In the genomic region with DNA sequence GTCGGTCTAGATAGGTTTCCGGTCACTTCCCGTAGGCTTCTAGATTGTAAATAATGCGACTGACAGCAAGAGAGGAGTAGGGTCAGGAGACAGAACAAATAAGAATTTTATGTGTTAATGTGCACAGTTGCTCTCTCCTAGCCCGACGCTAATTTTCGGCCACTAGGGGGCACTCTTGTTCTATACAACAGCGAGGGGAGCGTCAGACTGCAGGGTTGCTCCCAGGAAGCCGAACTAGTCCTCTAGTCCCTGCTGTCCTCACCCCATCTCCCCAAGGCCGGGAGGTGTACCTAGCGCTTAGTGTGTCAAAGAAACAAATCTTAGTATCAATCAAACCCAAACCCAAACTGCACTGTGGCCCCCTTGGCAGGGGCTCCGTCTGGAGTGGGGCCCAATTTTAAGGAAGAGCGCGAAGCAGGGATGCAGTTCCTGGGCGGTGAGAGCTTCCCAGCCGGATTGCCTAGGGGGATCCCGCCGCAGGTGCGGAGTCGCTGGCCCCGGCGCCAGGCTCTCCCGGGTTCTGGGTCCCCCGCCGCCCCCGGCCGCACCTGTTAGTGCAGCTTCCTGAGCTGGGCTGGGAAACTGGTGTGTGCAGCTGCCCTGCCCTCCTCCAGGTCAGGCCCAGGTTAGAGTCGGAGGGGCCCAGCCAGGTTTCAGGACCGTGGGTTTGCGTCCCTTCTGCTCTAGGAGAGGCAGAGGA, we compare ENCODE assay signal across 8 mouse cellular contexts. TPM values are rescaled to one million over a fixed set of nuclear protein-coding genes. Genes with fewer than 3 reads are reported as not detected.
DNase-seq lines count a peak whose midpoint lies in the region; ATAC-seq and TF ChIP-seq lines count a peak whose summit lies in the region.

No protein-coding gene starts in this region.

- no peaks in the 10 kb centered on the region for H3K9me3 ChIP-seq in ES-E14 (ENCODE audit: control insufficient read depth, insufficient read depth, low read depth, low read length)
- H3K9me3 ChIP-seq in forebrain, embryonic 14.5 days (replicated peaks; ENCODE audit: control insufficient read depth, low read length): no peaks in the 10 kb centered on the region
- no peaks in the 10 kb centered on the region for H3K9me3 ChIP-seq in liver, postnatal 0 days (ENCODE audit: low read length)
- no peaks in the 10 kb centered on the region for H3K9me3 ChIP-seq in neural tube, embryonic 14.5 days (ENCODE audit: control insufficient read depth, low read length)

- peak overlapping the region; percentile 57 to 74 for H3K4me3 ChIP-seq in ES-E14 (ENCODE audit: insufficient read depth in 1 of 2, low read depth in 1 of 2, low read length in 2 of 2, poor library complexity in 1 of 2, severe bottlenecking in 1 of 2)
- H3K4me3 ChIP-seq in forebrain, embryonic 14.5 days (ENCODE audit: low read depth, low read length): peak overlapping the region; percentile 37
- H3K4me3 ChIP-seq in liver, postnatal 0 days (ENCODE audit: low read depth, low read length): peak overlapping the region; percentile 27
- H3K4me3 ChIP-seq in neural tube, embryonic 14.5 days (ENCODE audit: low read depth, low read length): peak overlapping the region; percentile 35
- H3K4me3 ChIP-seq in testis, adult 2 months (ENCODE audit: control insufficient read depth, low read depth, low read length): peak overlapping the region; percentile 65

- no peaks in the 10 kb centered on the region for H3K4me1 ChIP-seq in ES-E14 (ENCODE audit: control insufficient read depth in 2 of 2, insufficient read depth in 2 of 2, low read length in 2 of 2, poor library complexity in 1 of 2)
- no peaks in the 10 kb centered on the region for H3K4me1 ChIP-seq in forebrain, embryonic 14.5 days (ENCODE audit: control insufficient read depth, insufficient read depth, low read length)
- peaks cover 3% of the 10 kb centered on the region for H3K4me1 ChIP-seq in liver, postnatal 0 days (ENCODE audit: insufficient read depth)
- no peaks in the 10 kb centered on the region for H3K4me1 ChIP-seq in neural tube, embryonic 14.5 days (ENCODE audit: control insufficient read depth, insufficient read depth, low read length)
- peaks cover 5% of the 10 kb centered on the region for H3K4me1 ChIP-seq in testis, adult 2 months (ENCODE audit: control insufficient read depth, insufficient read depth, low read length)

- 0 out of 2 replicates have a peak, but pooled peaks have one; percentile 33 for TF ChIP-seq POLR2A in testis, adult 2 months (IDR thresholded peaks at IDR 0.05; ENCODE audit: control insufficient read depth, low read depth, low read length)

- peak; percentile 94 for ATAC-seq in forebrain, embryonic 14.5 days
- ATAC-seq in liver, postnatal 0 days: peak; percentile 72
- peak; percentile 93 for ATAC-seq in neural tube, embryonic 14.5 days (ENCODE audit: low read depth)

- peak; percentile 92 for TF ChIP-seq CTCF in liver, postnatal 0 days (IDR thresholded peaks at IDR 0.05; ENCODE audit: low read depth)
- TF ChIP-seq CTCF in testis, adult 2 months (IDR thresholded peaks at IDR 0.05; ENCODE audit: control insufficient read depth, insufficient read depth, insufficient replicate concordance, low read depth, low read length): peak; percentile 87

- H3K9ac ChIP-seq in ES-E14 (ENCODE audit: insufficient read depth, low read depth, low read length, poor library complexity, severe bottlenecking): peak overlapping the region; percentile 59
- peak overlapping the region; percentile 67 for H3K9ac ChIP-seq in forebrain, embryonic 14.5 days (ENCODE audit: low read length)
- peak overlapping the region; percentile 38 for H3K9ac ChIP-seq in liver, postnatal 0 days (replicated peaks)
- H3K9ac ChIP-seq in neural tube, embryonic 14.5 days (replicated peaks; ENCODE audit: low read depth, low read length): peak overlapping the region; percentile 43

- TF ChIP-seq EP300 in liver, postnatal 0 days (IDR thresholded peaks at IDR 0.05; ENCODE audit: low read depth): no peak

- H3K27ac ChIP-seq in ES-E14 (ENCODE audit: insufficient read depth, low read depth, low read length, poor library complexity, severe bottlenecking): no peak overlapping the region
- no peak overlapping the region for H3K27ac ChIP-seq in forebrain, embryonic 14.5 days (ENCODE audit: low read depth, low read length)
- no peak overlapping the region for H3K27ac ChIP-seq in liver, postnatal 0 days (ENCODE audit: low read depth)
- no peak overlapping the region for H3K27ac ChIP-seq in neural tube, embryonic 14.5 days (ENCODE audit: low read depth, low read length)
- no peak overlapping the region for H3K27ac ChIP-seq in testis, adult 2 months (ENCODE audit: control insufficient read depth, insufficient read depth, low read depth, low read length)

- in situ Hi-C loops in ES-E14 (cut with MboI; ENCODE audit: low sequenced_read_pairs in 2 of 2, unreplicated experiment in 2 of 2): loop anchor here in 1 of 2 experiments (10.0 kb wide), 2 partner anchors 510 to 610 kb away; no protein-coding TSS in a partner anchor

- intact Hi-C loops in heart, postnatal 14 days (cut with DNase I): loop anchor here (1.0 to 10.0 kb wide), 4 partner anchors 232 to 690 kb away; no protein-coding TSS in a partner anchor

- H3K27me3 ChIP-seq in forebrain, embryonic 14.5 days (replicated peaks; ENCODE audit: control insufficient read depth, insufficient read depth, low read length): no peaks in the 10 kb centered on the region
- peaks cover 14% of the 10 kb centered on the region for H3K27me3 ChIP-seq in liver, postnatal 0 days (ENCODE audit: insufficient read depth, low read length)
- H3K27me3 ChIP-seq in neural tube, embryonic 14.5 days (ENCODE audit: control insufficient read depth, insufficient read depth, low read length): no peaks in the 10 kb centered on the region
- no peaks in the 10 kb centered on the region; the same call in none of the 2 replicates for H3K27me3 ChIP-seq in testis, adult 2 months (ENCODE audit: control insufficient read depth, insufficient read depth, low read length)

- DNase-seq in ES-E14 (ENCODE audit: low read depth, low spot score): peak; percentile 87
- peak; percentile 77 for DNase-seq in cerebellum, adult 11 months
- DNase-seq in forebrain, embryonic 14.5 days (ENCODE audit: low spot score): peak; percentile 95
- peak; percentile 88 to 93 for DNase-seq in heart, postnatal 14 days
- DNase-seq in layer of hippocampus, adult 11-12 months (ENCODE audit: low spot score): peak; percentile 91
- DNase-seq in liver, postnatal 0 days: peak; percentile 88

- peak overlapping the region; percentile 80 for H3K4me2 ChIP-seq in forebrain, embryonic 14.5 days (ENCODE audit: low read length)
- peak overlapping the region; percentile 70 for H3K4me2 ChIP-seq in liver, postnatal 0 days (ENCODE audit: low read depth, low read length)
- peak overlapping the region; percentile 81 for H3K4me2 ChIP-seq in neural tube, embryonic 14.5 days (ENCODE audit: low read depth, low read length)

- 2% methylated on average over 31 of the region's 31 CpGs for WGBS in forebrain, embryonic 14.5 days
- 1% methylated on average over 31 of the region's 31 CpGs for WGBS in liver, postnatal 0 days (ENCODE audit: insufficient replicate concordance)
- WGBS in neural tube, embryonic 14.5 days: 1% methylated on average over 31 of the region's 31 CpGs

- no peaks in the 10 kb centered on the region for H3K36me3 ChIP-seq in ES-E14 (ENCODE audit: control insufficient read depth, insufficient read depth, low read length, poor library complexity, severe bottlenecking)
- H3K36me3 ChIP-seq in forebrain, embryonic 14.5 days (ENCODE audit: control insufficient read depth, insufficient read depth, low read length): no peaks in the 10 kb centered on the region
- H3K36me3 ChIP-seq in liver, postnatal 0 days (replicated peaks; ENCODE audit: insufficient read depth, low read length): no peaks in the 10 kb centered on the region
- no peaks in the 10 kb centered on the region for H3K36me3 ChIP-seq in neural tube, embryonic 14.5 days (ENCODE audit: control insufficient read depth, insufficient read depth, low read length)
- H3K36me3 ChIP-seq in testis, adult 2 months (ENCODE audit: control insufficient read depth, insufficient read depth, low read length): no peaks in the 10 kb centered on the region

TF ChIP-seq in ES-E14, 5 proteins besides CTCF, POLR2A, EP300 and RAD21:
- peak; percentile 90 for TF ChIP-seq ZC3H11A (IDR thresholded peaks at IDR 0.05; ENCODE audit: borderline replicate concordance, low read depth, low read length)
- no peak for TF ChIP-seq CHD2 (IDR thresholded peaks at IDR 0.05; ENCODE audit: low read depth, low read length)

RNA-seq across cellular contexts. Expression of a gene that starts 15.3 kb away (rescaled TPM):
- 13.1 and 17.3 TPM in 2 replicates for total RNA-seq in ES-E14 (2012; rRNA removed)
- 8.1 and 11.0 TPM in 2 replicates for polyA plus RNA-seq in forebrain, embryonic 14.5 days (2014; fragmentation: Nextera tagmentation; extraction: Ambion mirVana)
- total RNA-seq in heart, postnatal 14 days (2021): 1 to 10 TPM; 2.0 to 3.6 TPM
- 4.7 and 5.3 TPM in 2 replicates for polyA plus RNA-seq in liver, postnatal 0 days (2015; fragmentation: Nextera tagmentation; extraction: Ambion mirVana)
- 10.3 and 10.7 TPM in 2 replicates for polyA plus RNA-seq in neural tube, embryonic 14.5 days (2014; fragmentation: Nextera tagmentation; extraction: Ambion mirVana)
- polyA plus RNA-seq in testis, adult 2 months (2012; rRNA removed): 5.7 and 6.7 TPM in 2 replicates

RNA-seq across cellular contexts. Expression of a gene that starts 42.5 kb away (rescaled TPM):
- total RNA-seq in ES-E14 (2012; rRNA removed): 0.26 TPM in 1 of 2 replicates, not detected in the other
- polyA plus RNA-seq in forebrain, embryonic 14.5 days (2014; fragmentation: Nextera tagmentation; extraction: Ambion mirVana): 1.3 and 1.7 TPM in 2 replicates
- 1 to 10 TPM; 5.0 to 5.5 TPM for total RNA-seq in heart, postnatal 14 days (2021)
- polyA plus RNA-seq in liver, postnatal 0 days (2015; fragmentation: Nextera tagmentation; extraction: Ambion mirVana): 5.8 and 7.5 TPM in 2 replicates
- 1.5 and 1.6 TPM in 2 replicates for polyA plus RNA-seq in neural tube, embryonic 14.5 days (2014; fragmentation: Nextera tagmentation; extraction: Ambion mirVana)
- 5.4 and 5.9 TPM in 2 replicates for polyA plus RNA-seq in testis, adult 2 months (2012; rRNA removed)
